Mouse (Mus musculus) bone marrow, adult 2 months (tissue): Measurements from ENCODE around the gene Wnk2.

Source experiments
- CTCF ChIP-seq: fragments of 200-500 bp; IDR thresholded peaks from 2 replicates; pipeline ENCODE4 v1.5.1; 2011; ENCODE audit warnings: low read length, control low read depth; ENCODE audit not compliant: control insufficient read depth, insufficient read depth
- POLR2A ChIP-seq: fragments of 200-500 bp; IDR thresholded peaks from 2 replicates; pipeline ENCODE4 v1.6.1; 2011; ENCODE audit warnings: low read depth, mild to moderate bottlenecking, control low read depth, low read length, borderline replicate concordance; ENCODE audit not compliant: control insufficient read depth

DNA sequence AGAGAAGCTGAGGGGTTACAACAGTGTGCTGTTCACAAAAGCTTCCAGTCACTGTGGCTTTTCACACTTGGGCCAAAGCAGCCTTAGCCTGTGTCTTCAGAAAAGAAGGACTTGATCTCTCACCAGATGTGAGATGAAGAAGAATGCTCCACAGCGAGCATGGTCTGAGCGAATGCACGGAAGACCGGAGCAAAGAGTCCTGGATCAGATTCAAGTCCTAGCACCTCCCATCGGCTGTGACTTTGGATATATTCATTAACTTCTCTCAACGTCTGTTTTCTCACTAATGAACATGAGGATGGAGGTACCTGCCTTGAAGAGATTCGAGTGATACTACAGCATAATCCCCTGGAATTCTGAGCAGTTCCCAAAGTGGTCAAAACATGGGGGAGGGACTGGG is 6.8 kb upstream of the Wnk2 start:
- TF ChIP-seq CTCF: no peak
- TF ChIP-seq POLR2A: no peak
